Comparison of ENCODE assay signal across 20 mouse cellular contexts in genomic region chr6:14736017-14736416, GRCm38 (mm10). TPM values are rescaled to one million over a fixed set of nuclear protein-coding genes. Genes with fewer than 3 reads are reported as not detected.
"Had no signal": no experiment of that assay in that cellular context is flagged by ENCODE, and none has a peak within 500 bp of the region (broad histone marks: within the 10 kb centered on the region; RNA-seq: fewer than 3 reads in every experiment).

No protein-coding gene starts in this region.

- H3K36me3 ChIP-seq: midbrain, embryonic 10.5 days; midbrain, embryonic 12.5 days; neural tube, embryonic 13.5 days; neural tube, embryonic 15.5 days had no signal

- DNase-seq: lung, adult 18-20 months; lung, embryonic 14.5 days; lung, postnatal 10 days; lung, postnatal 4 days; midbrain, embryonic 14.5 days; retina, postnatal 1 day; right cerebral cortex, adult 18-20 months; right cerebral cortex, postnatal 25 days; right cerebral cortex, postnatal 4 days; spleen, adult 18-20 months; thymus, adult 18-20 months; thymus, postnatal 14 days; thymus, postnatal 36 days had no signal

- H3K9ac ChIP-seq: lung, embryonic 14.5 days; midbrain, embryonic 12.5 days; neural tube, embryonic 13.5 days; neural tube, embryonic 15.5 days had no signal

- H3K4me1 ChIP-seq: midbrain, embryonic 10.5 days; midbrain, embryonic 12.5 days; neural tube, embryonic 13.5 days; neural tube, embryonic 15.5 days had no signal

- H3K27ac ChIP-seq: midbrain, embryonic 10.5 days; midbrain, embryonic 12.5 days; neural tube, embryonic 13.5 days; neural tube, embryonic 15.5 days had no signal

- ATAC-seq: midbrain, embryonic 16.5 days had no signal

- H3K9me3 ChIP-seq: midbrain, embryonic 10.5 days; midbrain, embryonic 12.5 days; neural tube, embryonic 13.5 days; neural tube, embryonic 15.5 days had no signal

- H3K27me3 ChIP-seq: midbrain, embryonic 12.5 days; neural tube, embryonic 13.5 days; neural tube, embryonic 15.5 days had no signal

- H3K4me2 ChIP-seq: lung, embryonic 14.5 days; midbrain, embryonic 12.5 days; neural tube, embryonic 13.5 days; neural tube, embryonic 15.5 days had no signal

- H3K4me3 ChIP-seq: midbrain, embryonic 10.5 days; midbrain, embryonic 12.5 days; myocyte; neural tube, embryonic 13.5 days; neural tube, embryonic 15.5 days had no signal

RNA-seq across cellular contexts. Expression of gene Ppp1r3a, which starts 19.1 kb away (rescaled TPM):
- polyA plus RNA-seq: midbrain, embryonic 12.5 days; midbrain, embryonic 14.5 days; neural tube, embryonic 13.5 days; small intestine, adult 2 months had no signal
